Mouse (Mus musculus): Measurements from ENCODE around the gene Elane.

DNA sequence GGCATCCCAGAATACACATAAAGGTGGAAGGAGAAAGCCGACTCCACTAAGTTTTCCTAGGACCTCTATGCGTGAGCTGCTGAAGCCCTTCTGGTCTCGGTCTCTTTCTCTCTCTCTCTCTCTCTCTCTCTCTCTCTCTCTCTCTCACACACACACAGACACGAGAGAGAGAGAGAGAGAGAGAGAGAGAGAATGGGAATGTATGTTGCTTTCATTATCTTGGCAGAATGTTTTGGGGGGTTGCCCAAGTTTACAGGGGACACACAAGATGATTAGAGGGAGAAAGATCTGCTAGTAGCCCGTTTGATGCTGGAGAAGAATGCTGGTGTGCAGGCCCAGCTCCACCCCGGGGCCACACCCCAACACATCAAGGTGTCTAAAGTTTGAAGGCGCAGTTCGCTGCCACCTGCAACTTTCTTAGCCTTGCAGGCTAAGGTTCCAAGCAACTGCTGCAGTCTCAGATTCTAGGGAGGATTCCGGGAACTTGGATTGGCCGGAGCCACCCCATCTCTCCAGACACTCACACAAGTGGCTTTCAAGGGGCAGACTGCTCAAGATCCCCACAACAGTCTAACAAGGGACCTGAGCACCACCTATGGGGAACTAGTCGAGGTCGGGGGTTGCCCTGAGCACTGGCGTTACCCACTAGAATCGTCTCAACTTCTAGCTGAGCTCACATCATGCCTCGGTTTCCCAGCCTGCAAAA is 39.9 kb downstream of the Elane start:
- TF ChIP-seq CTCF (IDR thresholded peaks at IDR 0.05; ENCODE audit: borderline replicate concordance, insufficient read depth, low read depth, low read length) (no peak), POLR2A (IDR thresholded peaks at IDR 0.05; ENCODE audit: borderline replicate concordance, insufficient read depth, low read length) (no peak)
